Mouse (Mus musculus) 416B (cell line): ENCODE data around the gene 4930503B20Rik.

Experiments
- DNase-seq: peaks from one replicate; pipeline ENCODE4 v3.0.0; 2011; ENCODE audit warnings: low read depth

Gene 4930503B20Rik

GRCm38 (mm10) chr3:146651217-146651616 is at the start of gene 4930503B20Rik:
Gene 4930503B20Rik, minus strand, starts transcription at chr3:146651317.
- DNase-seq = no peak

GRCm38 (mm10) chr3:146700051-146700450 is 48.9 kb upstream of the 4930503B20Rik start:
- DNase-seq = no peak

- peak; percentile 79 for DNase-seq
Observed at GRCm38 (mm10) chr3:146698982-146699381, 47.9 kb upstream of the 4930503B20Rik start.

GRCm38 (mm10) chr3:146692547-146692946 is 41.4 kb upstream of the 4930503B20Rik start:
- DNase-seq = no peak

- DNase-seq = peak; percentile 53
Observed at GRCm38 (mm10) chr3:146687121-146687725, 36.1 kb upstream of the 4930503B20Rik start.

GRCm38 (mm10) chr3:146686428-146686827 is 35.3 kb upstream of the 4930503B20Rik start:
- peak; percentile 98 for DNase-seq

- no peak for DNase-seq
Observed at GRCm38 (mm10) chr3:146684811-146685675, 33.9 kb upstream of the 4930503B20Rik start, which contains the start of gene Samd13. Gene Samd13, minus strand, starts transcription at chr3:146685592.

GRCm38 (mm10) chr3:146683095-146683494 is 32.0 kb upstream of the 4930503B20Rik start:
- peak; percentile 78 for DNase-seq

GRCm38 (mm10) chr3:146682140-146682651 is 31.1 kb upstream of the 4930503B20Rik start:
- DNase-seq = peak; percentile 92

- peak; percentile 70 for DNase-seq
Observed at GRCm38 (mm10) chr3:146681696-146682095, 30.6 kb upstream of the 4930503B20Rik start.

GRCm38 (mm10) chr3:146680625-146681024 is 29.5 kb upstream of the 4930503B20Rik start:
- no peak for DNase-seq

GRCm38 (mm10) chr3:146679646-146680045 is 28.5 kb upstream of the 4930503B20Rik start:
- no peak for DNase-seq

GRCm38 (mm10) chr3:146676193-146676592 is 25.1 kb upstream of the 4930503B20Rik start:
- DNase-seq = no peak

GRCm38 (mm10) chr3:146675101-146675500 is 24.0 kb upstream of the 4930503B20Rik start:
- no peak for DNase-seq

GRCm38 (mm10) chr3:146671121-146671520 is 20.0 kb upstream of the 4930503B20Rik start:
- DNase-seq = no peak

GRCm38 (mm10) chr3:146661907-146662306 is 10.8 kb upstream of the 4930503B20Rik start:
- DNase-seq = no peak

GRCm38 (mm10) chr3:146661001-146661400 is 9.9 kb upstream of the 4930503B20Rik start:
- DNase-seq = no peak

- DNase-seq = no peak
Observed at GRCm38 (mm10) chr3:146659321-146659720, 8.2 kb upstream of the 4930503B20Rik start.

- no peak for DNase-seq
Observed at GRCm38 (mm10) chr3:146658061-146658639, 7.0 kb upstream of the 4930503B20Rik start.

- peak; percentile 66 for DNase-seq
Observed at GRCm38 (mm10) chr3:146657433-146657832, 6.3 kb upstream of the 4930503B20Rik start.

- peak; percentile 85 for DNase-seq
Observed at GRCm38 (mm10) chr3:146655111-146655577, 4.0 kb upstream of the 4930503B20Rik start.

- peak; percentile 69 for DNase-seq
Observed at GRCm38 (mm10) chr3:146653692-146654091, 2.6 kb upstream of the 4930503B20Rik start.
